8 mouse cellular contexts compared by ENCODE assay signal in the genomic region with DNA sequence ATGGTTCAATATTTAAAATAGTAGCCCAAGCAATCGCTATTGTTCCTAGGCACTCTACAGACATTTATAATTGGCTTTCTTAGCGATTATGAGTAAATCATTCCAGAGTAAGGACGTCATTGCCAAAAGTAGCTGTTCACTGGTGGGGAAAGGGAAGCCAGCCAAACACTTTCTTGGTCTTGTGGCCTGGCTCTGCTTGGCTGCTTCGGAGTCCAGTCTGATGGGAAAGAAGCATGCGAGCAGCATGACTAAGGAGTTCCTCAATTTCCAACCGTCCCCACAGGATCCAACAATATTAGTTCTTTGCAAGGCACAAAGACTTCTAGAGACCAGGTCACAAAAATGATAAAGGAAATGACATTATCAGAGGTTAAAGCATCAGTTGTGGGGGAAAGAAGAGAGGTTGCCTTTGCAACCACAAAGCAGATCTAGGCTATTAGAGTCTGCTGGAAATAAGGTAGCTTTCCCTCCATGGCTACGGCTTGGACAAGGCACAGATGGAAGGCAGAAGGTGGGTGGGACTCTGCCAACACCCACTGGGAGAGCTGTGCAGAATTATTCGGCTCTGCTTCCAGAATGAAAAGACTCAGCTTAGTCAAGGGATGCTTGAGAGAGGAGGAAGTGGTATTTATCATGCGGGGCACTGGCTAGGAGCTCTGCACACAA.
DNase-seq lines count a peak whose midpoint lies in the region; ATAC-seq lines count a peak whose summit lies in the region.

No protein-coding gene starts in this region.

- H3K27me3 ChIP-seq in liver, embryonic 12.5 days (replicated peaks): no peaks in the 10 kb centered on the region

- no peaks in the 10 kb centered on the region for H3K9me3 ChIP-seq in liver, embryonic 12.5 days (replicated peaks)

- no peak overlapping the region for H3K4me2 ChIP-seq in liver, embryonic 12.5 days

- WGBS in liver, embryonic 12.5 days (ENCODE audit: insufficient replicate concordance): 53% methylated on average over 9 of the region's 9 CpGs

- H3K36me3 ChIP-seq in liver, embryonic 12.5 days: no peaks in the 10 kb centered on the region

- H3K27ac ChIP-seq in liver, embryonic 12.5 days: no peak overlapping the region

- no peak for ATAC-seq in liver, embryonic 12.5 days
- ATAC-seq in monocyte, adult 5-6 weeks (replicated peaks; ENCODE audit: insufficient number of reproducible peaks, low FRiP score, low TSS enrichment, poor library complexity, severe bottlenecking): no peak

- H3K9ac ChIP-seq in liver, embryonic 12.5 days: no peak overlapping the region

- DNase-seq in urinary bladder, postnatal 14 days (ENCODE audit: low spot score): peak; percentile 41
- no peak for DNase-seq in urinary bladder, adult 2 months (ENCODE audit: low spot score)
- DNase-seq in frontal cortex, postnatal 14 days (ENCODE audit: low spot score in 2 of 2): peak; percentile 58 to 60
- DNase-seq in kidney, adult 18-20 months: peak; percentile 61
- peak; percentile 44 to 86 for DNase-seq in left cerebral cortex, adult 8-10 months (ENCODE audit: low spot score in 2 of 2)
- peak; percentile 8 for DNase-seq in ovary, postnatal 14 days (ENCODE audit: low spot score)

- H3K4me1 ChIP-seq in liver, embryonic 12.5 days: no peaks in the 10 kb centered on the region

- no peak overlapping the region for H3K4me3 ChIP-seq in liver, embryonic 12.5 days
